Mouse (Mus musculus) brain, embryonic 14.5 days (tissue): ENCODE data around the gene Xylt1.

Experiments
- CTCF ChIP-seq: fragments of 200-500 bp; IDR thresholded peaks from 2 replicates; pipeline ENCODE4 v1.5.1; 2012; ENCODE audit warnings: inconsistent platforms, mild to moderate bottlenecking, moderate library complexity, borderline replicate concordance; ENCODE audit not compliant: insufficient read depth, insufficient read length; ENCODE audit errors: extremely low read depth
- POLR2A ChIP-seq: fragments of 200-500 bp; IDR thresholded peaks from 2 replicates; pipeline ENCODE4 v1.6.1; 2012; ENCODE audit warnings: mild to moderate bottlenecking, inconsistent platforms, borderline replicate concordance; ENCODE audit not compliant: poor library complexity, insufficient read depth, insufficient read length, severe bottlenecking; ENCODE audit errors: extremely low read depth

DNA sequence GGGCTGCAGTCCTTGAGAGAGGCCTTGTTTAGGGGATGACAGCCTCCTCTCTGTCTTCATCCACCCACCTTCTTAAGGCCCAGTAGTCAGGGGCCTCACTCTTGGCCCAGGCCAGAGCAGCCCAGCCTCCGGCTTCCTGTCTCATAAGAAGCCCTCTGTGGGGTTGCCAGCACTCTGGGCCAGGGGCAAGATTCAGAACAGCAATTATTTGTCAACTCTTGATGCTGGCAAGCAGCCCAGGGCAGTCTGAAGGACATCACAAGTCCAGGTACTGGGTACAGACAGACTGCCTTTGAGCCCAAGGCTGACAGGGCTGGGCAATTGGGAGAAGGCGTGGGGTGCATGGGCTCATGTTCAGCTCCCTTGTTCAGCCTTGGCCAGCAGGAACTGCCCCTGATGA is 129.3 kb downstream of the Xylt1 start:
- TF ChIP-seq POLR2A (no peak), CTCF (no peak)
